Mouse (Mus musculus) effector memory CD4-positive, alpha-beta T cell, adult 5 months (primary cell): ENCODE results near the gene Scrg1. TPM values are rescaled to one million over a fixed set of nuclear protein-coding genes. Genes with fewer than 3 reads are reported as not detected.

Experiments used
- polyA plus RNA-seq: library from polyadenylated mRNA; unstranded; fragments of 100-300 nt; shearing (Covaris generic); gene quantifications from one replicate; pipeline ENCODE4 v1.2.1, GENCODE M21; 2017

The Scrg1 gene
- polyA plus RNA-seq: not detected

GRCm38 (mm10) chr8:57455765-57456164, at the start of gene Scrg1:
Scrg1 (plus strand) TSS chr8:57455923.

GRCm38 (mm10) chr8:57487441-57488155, 31.9 kb downstream of the Scrg1 start, which contains the start of gene Sap30:
Sap30 (minus strand) TSS chr8:57487860.

GRCm38 (mm10) chr8:57511316-57512118, 55.8 kb downstream of the Scrg1 start, which contains the start of gene Hmgb2:
Hmgb2 (plus strand) TSS chr8:57511907.

Other genes starting within 250 kb of the Scrg1 start
- not detected for gene Hand2, start 134.9 kb upstream of the Scrg1 start, polyA plus RNA-seq
- gene Sap30, start 31.9 kb downstream of the Scrg1 start, polyA plus RNA-seq: 30.2 TPM
- 146 TPM for gene Hmgb2, start 56.0 kb downstream of the Scrg1 start, polyA plus RNA-seq
- 41.4 TPM for gene Galnt7, start 197.1 kb downstream of the Scrg1 start, polyA plus RNA-seq